Mouse (Mus musculus) effector memory CD4-positive, alpha-beta T cell, adult 5 months (primary cell): ENCODE results near the gene Ribc2. TPM values are rescaled to one million over a fixed set of nuclear protein-coding genes. Genes with fewer than 3 reads are reported as not detected.

ENCODE experiments used
- polyA plus RNA-seq: library from polyadenylated mRNA; unstranded; fragments of 100-300 nt; shearing (Covaris generic); gene quantifications from one replicate; pipeline ENCODE4 v1.2.1, GENCODE M21; 2017

Ribc2 gene
- polyA plus RNA-seq = not detected

GRCm38 (mm10) chr15:85131275-85132192, at the start of gene Ribc2, which contains the start of gene Smc1b:
TSS of gene Ribc2 (plus strand) at chr15:85132078.
TSS of gene Smc1b (minus strand) at chr15:85131964.

Other genes starting within 250 kb of the Ribc2 start
- gene Gm29666, start 212.0 kb upstream of the Ribc2 start, polyA plus RNA-seq = 0.11 TPM
- gene Nup50, start 208.7 kb upstream of the Ribc2 start, polyA plus RNA-seq = 83.0 TPM
- 22.1 TPM for gene 5031439G07Rik, start 143.5 kb upstream of the Ribc2 start, polyA plus RNA-seq
- not detected for gene Upk3a, start 114.9 kb upstream of the Ribc2 start, polyA plus RNA-seq
- 42.6 TPM for gene Fam118a, start 103.1 kb upstream of the Ribc2 start, polyA plus RNA-seq
- gene Smc1b, start 114 bp upstream of the Ribc2 start, polyA plus RNA-seq = 0.12 TPM
- gene Fbln1, start 73.9 kb downstream of the Ribc2 start, polyA plus RNA-seq = not detected
- gene Atxn10, start 204.2 kb downstream of the Ribc2 start, polyA plus RNA-seq = 78.8 TPM